15 mouse cellular contexts compared by ENCODE assay signal in genomic region chr10:37603529-37603928, GRCm38 (mm10).
A peak's percentile ranks its signal among the peaks of the same experiment; 100 is the strongest.
DNase-seq lines count a peak whose midpoint lies in the region; ATAC-seq lines count a peak whose summit lies in the region.
"Had no signal": no experiment of that assay in that cellular context is flagged by ENCODE, and none has a peak within 500 bp of the region (broad histone marks: within the 10 kb centered on the region; RNA-seq: fewer than 3 reads in every experiment).

No protein-coding gene starts in this region.

- no peak overlapping the region for H3K27ac ChIP-seq in heart, embryonic 11.5 days (ENCODE audit: low read depth, low read length)
- peak overlapping the region; percentile 72 for H3K27ac ChIP-seq in embryonic facial prominence, embryonic 13.5 days
- peak overlapping the region; percentile 72 for H3K27ac ChIP-seq in limb, embryonic 12.5 days
- H3K27ac ChIP-seq: forebrain, embryonic 13.5 days had no signal

- H3K9ac ChIP-seq in heart, embryonic 11.5 days (ENCODE audit: low read depth, low read length) = no peak overlapping the region
- no peak overlapping the region for H3K9ac ChIP-seq in embryonic facial prominence, embryonic 13.5 days
- H3K9ac ChIP-seq in limb, embryonic 12.5 days (replicated peaks) = no peak overlapping the region
- H3K9ac ChIP-seq: forebrain, embryonic 13.5 days had no signal

- no peaks in the 10 kb centered on the region for H3K36me3 ChIP-seq in heart, embryonic 11.5 days (ENCODE audit: control insufficient read depth, insufficient read depth, low read length)
- no peaks in the 10 kb centered on the region for H3K36me3 ChIP-seq in embryonic facial prominence, embryonic 13.5 days
- H3K36me3 ChIP-seq in limb, embryonic 12.5 days = no peaks in the 10 kb centered on the region

- H3K9me3 ChIP-seq in heart, embryonic 11.5 days (replicated peaks; ENCODE audit: control insufficient read depth, low read length) = no peaks in the 10 kb centered on the region
- H3K9me3 ChIP-seq in embryonic facial prominence, embryonic 13.5 days = no peaks in the 10 kb centered on the region
- no peaks in the 10 kb centered on the region for H3K9me3 ChIP-seq in limb, embryonic 12.5 days
- H3K9me3 ChIP-seq: forebrain, embryonic 13.5 days had no signal

- WGBS in heart, embryonic 11.5 days (ENCODE audit: insufficient replicate concordance) = 72% methylated on average over 1 of the region's 1 CpGs
- WGBS in embryonic facial prominence, embryonic 13.5 days = 20% methylated on average over 1 of the region's 1 CpGs
- 28% methylated on average over 1 of the region's 1 CpGs for WGBS in limb, embryonic 12.5 days

- intact Hi-C loops in left cerebral cortex, postnatal 10 days (cut with DNase I) = no loop called here

- DNase-seq in heart, adult 11 months = peak; percentile 88
- peak; percentile 14 for DNase-seq in kidney, postnatal 10 days
- DNase-seq in kidney, postnatal 25 days = no peak
- no peak for DNase-seq in left cerebral cortex, postnatal 10 days (ENCODE audit: extremely low spot score in 1 of 2, low spot score in 2 of 2)
- DNase-seq: adrenal gland, postnatal 36 days; cerebellum, adult 11-12 months; spleen, adult 18-20 months; thymus, adult 2 months had no signal

- H3K4me3 ChIP-seq in heart, embryonic 11.5 days (ENCODE audit: low read depth, low read length) = no peak overlapping the region
- H3K4me3 ChIP-seq in embryonic facial prominence, embryonic 13.5 days = no peak overlapping the region
- H3K4me3 ChIP-seq in limb, embryonic 12.5 days (replicated peaks) = no peak overlapping the region
- H3K4me3 ChIP-seq: forebrain, embryonic 13.5 days had no signal

- H3K4me1 ChIP-seq in heart, embryonic 11.5 days (ENCODE audit: control insufficient read depth, insufficient read depth, low read length) = no peaks in the 10 kb centered on the region
- peaks cover 14% of the 10 kb centered on the region for H3K4me1 ChIP-seq in embryonic facial prominence, embryonic 13.5 days
- no peaks in the 10 kb centered on the region for H3K4me1 ChIP-seq in limb, embryonic 12.5 days (replicated peaks)
- H3K4me1 ChIP-seq: forebrain, embryonic 13.5 days had no signal

- H3K27me3 ChIP-seq in heart, embryonic 11.5 days (ENCODE audit: control insufficient read depth, insufficient read depth, low read length) = no peaks in the 10 kb centered on the region
- no peaks in the 10 kb centered on the region for H3K27me3 ChIP-seq in embryonic facial prominence, embryonic 13.5 days
- H3K27me3 ChIP-seq in limb, embryonic 12.5 days = no peaks in the 10 kb centered on the region
- H3K27me3 ChIP-seq: forebrain, embryonic 13.5 days had no signal

- H3K4me2 ChIP-seq in heart, embryonic 11.5 days = no peak overlapping the region
- no peak overlapping the region for H3K4me2 ChIP-seq in embryonic facial prominence, embryonic 13.5 days
- H3K4me2 ChIP-seq in limb, embryonic 12.5 days = no peak overlapping the region
- H3K4me2 ChIP-seq: forebrain, embryonic 13.5 days; liver, embryonic 11.5 days had no signal

- no peak for ATAC-seq in heart, embryonic 11.5 days (replicated peaks; ENCODE audit: insufficient number of reproducible peaks, low FRiP score, low TSS enrichment)
- no peak for ATAC-seq in embryonic facial prominence, embryonic 13.5 days (ENCODE audit: insufficient number of reproducible peaks, insufficient read depth, low FRiP score, low TSS enrichment, low read depth)
- ATAC-seq in limb, embryonic 12.5 days (ENCODE audit: insufficient number of reproducible peaks, insufficient read depth, low FRiP score, low TSS enrichment, low read depth) = no peak
- ATAC-seq in inflammation-experienced regulatory T-cells, adult 6 months = no peak
- ATAC-seq: forebrain, embryonic 13.5 days; hindbrain, embryonic 16.5 days had no signal

Comparison
In these comparisons a context has a peak if more than half of its experiments do, and no peak if none do; other contexts are left out.
1. DNase-seq: peak in heart, adult 11 months (single experiment) and kidney, postnatal 10 days (single experiment); none in kidney, postnatal 25 days (0 of 2) and left cerebral cortex, postnatal 10 days (0 of 2).